Mouse (Mus musculus) lung, postnatal 0 days (tissue): ENCODE data around the gene Hoxb3. TPM values are rescaled to one million over a fixed set of nuclear protein-coding genes. Genes with fewer than 3 reads are reported as not detected.

Experiments
- ATAC-seq: fragments of 200-750 bp; cut with Nextera tagmentation; 2 replicates; pipeline ENCODE4 v1.8.0; 2017; ENCODE audit warnings: moderate library complexity
- DNase-seq: peaks from one replicate; pipeline ENCODE4 v3.0.0-alpha.2; 2016; ENCODE audit warnings: low spot score
- H3K27ac ChIP-seq: fragments of 300-500 bp; sonication (generic); 2 replicates; pipeline ENCODE4 v1.5.1; 2014; ENCODE audit warnings: antibody characterized with exemption, mild to moderate bottlenecking, low read length, mixed read lengths
- H3K27me3 ChIP-seq: fragments of 300-500 bp; sonication (generic); replicated peaks from 2 replicates; pipeline ENCODE4 v1.6.1; 2014; ENCODE audit warnings: low read length, mixed read lengths; ENCODE audit not compliant: insufficient read depth
- H3K36me3 ChIP-seq: fragments of 300-500 bp; sonication (generic); 2 replicates; pipeline ENCODE4 v1.6.1; 2014; ENCODE audit warnings: low read length, mixed read lengths; ENCODE audit not compliant: insufficient read depth
- H3K4me1 ChIP-seq: fragments of 300-500 bp; sonication (generic); 2 replicates; pipeline ENCODE4 v1.6.1; 2014; ENCODE audit warnings: antibody characterized with exemption, low read depth, low read length, mixed read lengths; ENCODE audit not compliant: insufficient read depth
- H3K4me2 ChIP-seq: fragments of 300-500 bp; sonication (generic); replicated peaks from 2 replicates; pipeline ENCODE4 v1.6.1; 2014; ENCODE audit warnings: low read depth, mild to moderate bottlenecking, low read length, moderate library complexity, mixed read lengths
- H3K4me3 ChIP-seq: fragments of 300-500 bp; sonication (generic); 2 replicates; pipeline ENCODE4 v1.5.1; 2014; ENCODE audit warnings: low read depth, low read length
- H3K9ac ChIP-seq: fragments of 300-500 bp; sonication (generic); replicated peaks from 2 replicates; pipeline ENCODE4 v1.6.1; 2014; ENCODE audit warnings: low read depth, mild to moderate bottlenecking
- H3K9me3 ChIP-seq: fragments of 300-500 bp; sonication (generic); 2 replicates; pipeline ENCODE4 v1.6.1; 2016; ENCODE audit warnings: low read length, mixed read lengths
- CTCF ChIP-seq: IDR thresholded peaks from 2 replicates; pipeline ENCODE4 v1.5.1; 2016; ENCODE audit warnings: antibody characterized with exemption, mild to moderate bottlenecking
- EP300 ChIP-seq: IDR thresholded peaks from 2 replicates; pipeline ENCODE4 v1.6.1; 2016; ENCODE audit warnings: antibody characterized with exemption, mild to moderate bottlenecking, control low read depth
- WGBS: fragments of 180-500 bp; shearing (Covaris S2); extraction: QIAGEN DNeasy Blood & Tissue Kit; methylation state at CpG from one replicate; pipeline ENCODE4 v1.1.7; 2014; 5-methylcytosine and 5-hydroxymethylcytosine counted together
- polyA plus RNA-seq: library from polyadenylated mRNA; unstranded; fragments of >200 nt; fragmentation: Nextera tagmentation; extraction: Ambion mirVana; gene quantifications from 2 replicates; pipeline ENCODE4 v1.2.1, GENCODE M21; 2015

Hoxb3 gene
- polyA plus RNA-seq, 1 experiment from 2014 or later: 1.5 TPM

DNA sequence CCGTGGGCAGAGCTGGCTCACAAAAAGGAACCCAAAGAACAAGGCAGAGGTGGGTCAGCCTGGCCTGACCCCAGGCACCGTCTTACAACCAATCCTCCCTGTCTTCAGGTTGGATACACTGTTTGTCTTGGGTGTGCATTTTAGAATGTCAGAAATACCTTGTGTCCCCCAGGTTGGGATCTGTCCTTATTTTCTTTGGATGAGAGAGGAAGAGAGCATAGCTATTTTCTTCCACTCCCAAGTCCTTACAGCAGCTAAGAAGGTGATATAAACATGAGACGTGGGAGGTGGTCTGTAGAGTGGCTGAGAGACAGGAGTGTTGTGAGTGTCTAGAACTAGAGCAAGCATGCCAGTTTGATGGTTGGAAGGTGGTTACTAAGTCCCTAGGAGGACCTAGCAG is 25.7 kb upstream of the Hoxb3 start:
- Histone ChIP-seq H3K27ac (no peak overlapping the region), H3K9ac (no peak overlapping the region), H3K36me3 (no peaks in the 10 kb centered on the region), H3K4me2 (no peak overlapping the region), H3K4me3 (no peak overlapping the region), H3K9me3 (no peaks in the 10 kb centered on the region), H3K27me3 (peaks cover 81% of the 10 kb centered on the region), H3K4me1 (no peaks in the 10 kb centered on the region)
- 38% methylated on average over 3 of the region's 3 CpGs for WGBS
- ATAC-seq: no peak
- TF ChIP-seq EP300 (no peak), CTCF (no peak)
- no peak for DNase-seq

DNA sequence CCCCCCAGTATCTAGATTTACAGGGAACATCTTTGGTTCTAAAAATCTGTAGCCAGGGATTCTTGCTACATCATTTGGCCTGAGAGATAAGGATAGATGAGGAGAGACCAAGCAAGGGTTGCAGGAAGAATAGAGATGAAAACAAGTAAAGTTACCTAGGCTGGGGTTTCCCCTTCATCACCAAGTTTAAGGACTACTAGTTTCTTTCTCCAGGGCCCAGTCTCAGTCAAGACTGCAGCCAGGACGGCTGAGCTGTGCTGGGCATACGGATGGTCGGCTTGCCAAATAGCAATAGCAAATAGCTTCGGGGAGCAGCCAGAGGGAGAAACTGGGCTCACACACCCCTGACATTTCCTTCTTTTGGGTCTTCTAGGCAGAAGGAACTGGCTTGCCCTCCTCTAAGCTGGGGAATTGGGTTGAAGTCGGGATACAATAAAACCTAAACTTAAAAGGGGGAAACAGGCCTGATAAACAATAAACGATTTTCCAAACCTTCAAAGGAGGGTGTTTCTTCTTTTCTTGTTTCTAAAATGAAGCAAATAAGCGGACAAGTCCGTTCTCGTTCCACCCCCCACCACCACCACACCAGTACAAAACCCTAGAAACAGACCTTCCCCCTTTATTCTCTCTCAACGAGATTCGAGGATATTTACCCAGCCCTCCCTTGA is 25.0 kb upstream of the Hoxb3 start:
- WGBS: 37% methylated on average over 11 of the region's 11 CpGs
- DNase-seq (no peak), ATAC-seq (no peak)
- Histone ChIP-seq H3K9me3 (no peaks in the 10 kb centered on the region), H3K4me1 (no peaks in the 10 kb centered on the region), H3K27ac (no peak overlapping the region), H3K27me3 (peaks cover 79% of the 10 kb centered on the region), H3K9ac (no peak overlapping the region), H3K36me3 (no peaks in the 10 kb centered on the region), H3K4me2 (no peak overlapping the region), H3K4me3 (no peak overlapping the region)
- TF ChIP-seq CTCF (no peak), EP300 (no peak)

DNA sequence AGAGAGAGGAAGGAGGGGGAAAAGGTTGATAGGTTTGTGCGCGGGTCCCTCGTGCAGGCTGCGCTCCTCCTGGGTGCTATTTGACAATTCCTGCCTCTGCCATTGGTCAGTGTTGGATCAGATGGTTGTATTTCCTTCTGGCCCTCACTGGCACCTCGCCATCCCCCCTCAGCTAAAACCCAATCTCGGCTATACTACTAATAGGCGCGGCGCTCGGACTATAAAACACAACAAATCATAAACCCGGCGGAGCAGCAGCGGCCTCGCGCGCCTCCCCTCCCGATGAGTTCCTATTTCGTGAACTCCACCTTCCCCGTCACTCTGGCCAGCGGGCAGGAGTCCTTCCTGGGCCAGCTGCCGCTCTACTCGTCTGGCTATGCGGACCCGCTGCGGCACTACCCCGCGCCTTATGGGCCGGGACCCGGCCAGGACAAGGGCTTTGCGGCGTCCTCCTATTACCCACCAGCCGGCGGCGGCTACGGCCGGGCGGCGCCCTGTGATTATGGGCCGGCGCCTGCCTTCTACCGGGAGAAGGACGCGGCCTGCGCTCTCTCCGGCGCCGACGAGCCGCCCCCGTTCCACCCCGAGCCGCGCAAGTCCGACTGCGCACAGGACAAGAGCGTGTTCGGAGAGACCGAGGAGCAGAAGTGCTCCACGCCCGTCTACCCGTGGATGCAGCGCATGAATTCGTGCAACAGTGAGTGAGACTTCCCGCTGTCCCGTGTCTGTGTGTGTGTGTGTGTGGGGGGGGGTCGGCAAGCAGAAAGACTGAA is 24.0 kb upstream of the Hoxb3 start:
- ATAC-seq: peak; percentile 19
- H3K9me3 ChIP-seq: no peaks in the 10 kb centered on the region
- under 1% methylated on average over 66 of the region's 66 CpGs for WGBS
- H3K27ac ChIP-seq: 0 out of 2 replicates have a peak overlapping the region, but pooled peaks have one; percentile 15
- H3K9ac ChIP-seq: peak overlapping the region; percentile 45
- no peaks in the 10 kb centered on the region for H3K4me1 ChIP-seq
- H3K27me3 ChIP-seq: peaks cover 69% of the 10 kb centered on the region
- peak; percentile 66 for DNase-seq
- TF ChIP-seq EP300 (no peak), CTCF (0 out of 2 replicates have a peak, but pooled peaks have one; percentile 6)
- peak overlapping the region; percentile 46 for H3K4me3 ChIP-seq
- H3K36me3 ChIP-seq: no peaks in the 10 kb centered on the region
- peak overlapping the region; percentile 61 for H3K4me2 ChIP-seq

DNA sequence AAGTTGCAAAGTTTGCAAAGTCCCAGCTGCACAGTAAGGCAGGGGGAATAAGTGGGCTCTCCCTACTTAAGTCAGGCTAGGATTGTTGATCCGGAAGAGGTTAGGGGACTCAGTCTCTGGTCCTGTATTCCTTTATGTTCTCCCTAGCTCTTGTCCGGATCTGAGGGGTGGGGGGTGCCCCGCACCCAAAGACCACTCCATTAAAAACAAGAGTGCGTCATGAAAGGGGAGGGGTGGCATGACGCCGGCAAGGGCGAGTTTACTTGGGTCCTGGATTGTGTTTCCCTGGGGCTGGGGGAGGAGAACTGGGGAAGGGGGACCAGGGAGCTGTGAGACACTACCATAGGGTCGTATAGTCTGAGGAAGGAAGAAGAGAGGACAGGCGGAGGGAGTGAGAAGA is 23.3 kb upstream of the Hoxb3 start:
- DNase-seq (no peak), ATAC-seq (no peak)
- Histone ChIP-seq H3K27ac (0 out of 2 replicates have a peak overlapping the region, but pooled peaks have one; percentile 15), H3K4me2 (peak overlapping the region; percentile 61), H3K9me3 (no peaks in the 10 kb centered on the region), H3K4me1 (no peaks in the 10 kb centered on the region), H3K27me3 (peaks cover 63% of the 10 kb centered on the region), H3K9ac (0 out of 2 replicates have a peak overlapping the region, but pooled peaks have one; percentile 45), H3K4me3 (peak overlapping the region; percentile 46), H3K36me3 (no peaks in the 10 kb centered on the region)
- no peak for TF ChIP-seq EP300
- TF ChIP-seq CTCF: no peak
- 0% methylated on average over 9 of the region's 9 CpGs for WGBS

DNA sequence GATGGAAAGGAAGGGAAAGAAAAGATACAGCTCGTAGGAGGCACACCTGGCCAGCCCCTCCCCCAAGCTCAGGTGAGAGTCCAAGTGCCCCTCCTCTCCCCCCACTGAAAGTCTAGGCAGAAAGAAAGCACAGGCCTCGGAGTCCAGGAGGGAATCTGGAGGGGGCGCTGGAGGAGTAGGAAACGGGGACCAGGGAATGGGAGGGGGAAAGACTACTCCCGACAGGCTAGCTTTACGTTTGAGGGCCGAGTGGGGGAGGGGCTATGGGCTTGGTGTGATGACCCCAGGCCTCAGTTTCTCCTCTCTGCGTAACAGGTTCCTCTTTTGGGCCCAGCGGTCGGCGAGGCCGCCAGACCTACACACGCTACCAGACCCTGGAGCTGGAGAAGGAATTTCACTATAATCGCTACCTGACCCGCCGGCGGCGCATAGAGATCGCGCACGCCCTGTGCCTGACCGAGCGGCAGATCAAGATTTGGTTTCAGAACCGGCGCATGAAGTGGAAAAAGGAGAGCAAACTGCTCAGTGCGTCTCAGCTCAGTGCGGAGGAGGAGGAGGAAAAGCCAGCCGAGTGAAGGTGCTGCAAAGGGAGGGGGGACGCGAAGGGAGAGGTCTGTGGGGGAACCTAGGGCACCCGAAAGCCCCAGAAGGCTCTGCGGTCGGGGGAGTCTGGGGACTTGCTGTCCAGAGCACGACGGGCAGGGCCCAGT is 22.6 kb upstream of the Hoxb3 start:
- Histone ChIP-seq H3K27ac (no peak overlapping the region), H3K4me2 (peak overlapping the region; percentile 61), H3K36me3 (no peaks in the 10 kb centered on the region), H3K9me3 (no peaks in the 10 kb centered on the region), H3K9ac (no peak overlapping the region), H3K4me1 (no peaks in the 10 kb centered on the region), H3K27me3 (peaks cover 57% of the 10 kb centered on the region), H3K4me3 (peak overlapping the region; percentile 46)
- ATAC-seq (no peak), DNase-seq (peak; percentile 27)
- WGBS: 4% methylated on average over 28 of the region's 35 CpGs
- TF ChIP-seq CTCF (0 out of 2 replicates have a peak, but pooled peaks have one; percentile 15), EP300 (no peak)

DNA sequence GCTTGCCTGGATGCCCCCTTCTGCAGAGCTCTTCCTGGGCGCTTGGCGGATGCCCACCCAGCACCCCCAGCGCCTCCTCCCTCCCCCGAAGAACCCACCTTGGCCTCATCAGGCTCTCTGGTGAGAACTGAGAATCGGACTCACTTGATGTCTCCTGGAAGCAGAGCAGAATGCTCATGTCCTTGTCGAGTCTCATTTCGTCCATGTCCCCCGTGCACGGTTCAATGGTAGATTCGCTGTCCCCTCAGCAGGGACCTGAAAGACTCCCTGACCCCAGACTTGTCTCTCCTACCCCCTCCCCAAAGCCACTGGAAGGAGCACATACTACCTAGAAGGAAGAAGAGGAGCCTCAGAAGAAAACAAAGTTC is 22.1 kb upstream of the Hoxb3 start:
- peaks cover 52% of the 10 kb centered on the region for H3K27me3 ChIP-seq
- no peak for ATAC-seq
- no peaks in the 10 kb centered on the region for H3K4me1 ChIP-seq
- no peaks in the 10 kb centered on the region for H3K36me3 ChIP-seq
- TF ChIP-seq EP300 (no peak), CTCF (no peak)
- H3K9ac ChIP-seq: no peak overlapping the region
- 31% methylated on average over 8 of the region's 10 CpGs for WGBS
- DNase-seq: no peak
- H3K4me2 ChIP-seq: peak overlapping the region; percentile 61
- peak overlapping the region; percentile 46 for H3K4me3 ChIP-seq
- H3K9me3 ChIP-seq: no peaks in the 10 kb centered on the region
- no peak overlapping the region for H3K27ac ChIP-seq
